Comparison of ENCODE assay signal across 8 mouse cellular contexts in genomic region chr5:146220879-146221714, GRCm38 (mm10). TPM values are rescaled to one million over a fixed set of nuclear protein-coding genes. Genes with fewer than 3 reads are reported as not detected.
DNase-seq lines count a peak whose midpoint lies in the region; ATAC-seq and TF ChIP-seq lines count a peak whose summit lies in the region.

Rnf6 (minus strand) TSS chr5:146221555.

- no peaks in the 10 kb centered on the region for H3K27me3 ChIP-seq in MEL (ENCODE audit: control insufficient read depth in 1 of 2, insufficient read depth in 2 of 2, low read length in 2 of 2)
- H3K27me3 ChIP-seq in cerebellum, adult 2 months (ENCODE audit: control insufficient read depth, insufficient read depth, low read length), result no peaks in the 10 kb centered on the region
- no peaks in the 10 kb centered on the region for H3K27me3 ChIP-seq in forebrain, postnatal 0 days (ENCODE audit: insufficient read depth, low read length)
- H3K27me3 ChIP-seq in lung, embryonic 15.5 days, result no peaks in the 10 kb centered on the region

- peak within 1 kb of the TSS; percentile 74 for H3K4me2 ChIP-seq in forebrain, postnatal 0 days (ENCODE audit: low read depth)
- peak within 1 kb of the TSS; percentile 63 for H3K4me2 ChIP-seq in lung, embryonic 15.5 days

- H3K79me2 ChIP-seq in MEL (ENCODE audit: control insufficient read depth, insufficient read depth, low read length, poor library complexity), result peaks cover 12% of the 10 kb centered on the region

- peak within 1 kb of the TSS; percentile 86 to 93 for H3K4me3 ChIP-seq in MEL (ENCODE audit: control insufficient read depth in 1 of 2, insufficient read depth in 1 of 2, low read depth in 2 of 2, low read length in 2 of 2)
- H3K4me3 ChIP-seq in cerebellum, adult 2 months (replicated peaks; ENCODE audit: insufficient read depth, low read depth, low read length), result peak within 1 kb of the TSS; percentile 72
- peak within 1 kb of the TSS; percentile 87 for H3K4me3 ChIP-seq in forebrain, postnatal 0 days (ENCODE audit: low read depth, low read length)
- H3K4me3 ChIP-seq in lung, embryonic 15.5 days, result peak within 1 kb of the TSS; percentile 85

- ATAC-seq in forebrain, postnatal 0 days, result peak; percentile 100
- ATAC-seq in lung, embryonic 15.5 days (ENCODE audit: borderline replicate concordance, extremely low read depth, low FRiP score, low TSS enrichment), result peak; percentile 100

- H3K9me3 ChIP-seq in MEL (replicated peaks; ENCODE audit: insufficient read depth, low read length), result no peaks in the 10 kb centered on the region
- no peaks in the 10 kb centered on the region for H3K9me3 ChIP-seq in forebrain, postnatal 0 days (ENCODE audit: low read length)
- no peaks in the 10 kb centered on the region for H3K9me3 ChIP-seq in lung, embryonic 15.5 days

- TF ChIP-seq EP300 in MEL (IDR thresholded peaks at IDR 0.05; ENCODE audit: low read depth in 1 of 2, low read length in 2 of 2), result peak; percentile 24 to 28; a peak in 2 of 4 replicates

- peak; percentile 100 for DNase-seq in MEL (ENCODE audit: low read depth, low spot score)
- peak; percentile 92 to 96 for DNase-seq in cerebellum, adult 2 months
- peak; percentile 94 for DNase-seq in forebrain, postnatal 0 days
- peak; percentile 94 for DNase-seq in heart, postnatal 4 days
- peak; percentile 91 to 96 for DNase-seq in layer of hippocampus, adult 8-10 months (ENCODE audit: low spot score in 2 of 2)
- DNase-seq in ovary, adult 18-20 months (ENCODE audit: low spot score), result peak; percentile 95
- DNase-seq in thymus, postnatal 0 days (ENCODE audit: low spot score), result peak; percentile 93

- peaks cover 26 to 29% of the 10 kb centered on the region in 2 experiments for H3K36me3 ChIP-seq in MEL (ENCODE audit: control insufficient read depth in 1 of 2, insufficient read depth in 2 of 2, low read length in 2 of 2)
- H3K36me3 ChIP-seq in forebrain, postnatal 0 days (ENCODE audit: insufficient read depth), result peaks cover 18% of the 10 kb centered on the region
- peaks cover 23% of the 10 kb centered on the region for H3K36me3 ChIP-seq in lung, embryonic 15.5 days

- TF ChIP-seq POLR2A in MEL (IDR thresholded peaks at IDR 0.05; ENCODE audit: control insufficient read depth in 1 of 2, insufficient read depth in 1 of 2, low read depth in 1 of 2, low read length in 2 of 2, poor library complexity in 1 of 2), result peak; percentile 61 to 85
- TF ChIP-seq POLR2A in cerebellum, adult 2 months (IDR thresholded peaks at IDR 0.05; ENCODE audit: borderline replicate concordance, insufficient read depth, low read length), result peak; percentile 78

- H3K27ac ChIP-seq in MEL (ENCODE audit: control insufficient read depth, low read depth, low read length), result peak within 1 kb of the TSS; percentile 99
- peak within 1 kb of the TSS; percentile 74 for H3K27ac ChIP-seq in cerebellum, adult 2 months (ENCODE audit: insufficient read depth, low read length)
- peak within 1 kb of the TSS; percentile 98 for H3K27ac ChIP-seq in forebrain, postnatal 0 days (ENCODE audit: low read depth, low read length)
- H3K27ac ChIP-seq in lung, embryonic 15.5 days, result peak within 1 kb of the TSS; percentile 99

- TF ChIP-seq CTCF in MEL (IDR thresholded peaks at IDR 0.05 in 2 of 3, conservative IDR thresholded peaks at IDR 0.05 in 1 of 3; ENCODE audit: control insufficient read depth in 1 of 3, insufficient read depth in 1 of 3, low read depth in 2 of 3, low read length in 3 of 3, poor library complexity in 1 of 3, severe bottlenecking in 1 of 3), result no peak; a peak in 1 of 6 replicates
- no peak for TF ChIP-seq CTCF in cerebellum, adult 2 months (IDR thresholded peaks at IDR 0.05; ENCODE audit: borderline replicate concordance, insufficient read depth, low read depth, low read length)
- TF ChIP-seq CTCF in forebrain, postnatal 0 days (IDR thresholded peaks at IDR 0.05; ENCODE audit: low read depth), result peak; percentile 56

- H3K9ac ChIP-seq in MEL (ENCODE audit: control insufficient read depth, low read depth, low read length, poor library complexity, severe bottlenecking), result peak within 1 kb of the TSS; percentile 96
- H3K9ac ChIP-seq in forebrain, postnatal 0 days, result peak within 1 kb of the TSS; percentile 97
- H3K9ac ChIP-seq in lung, embryonic 15.5 days, result peak within 1 kb of the TSS; percentile 85

- 1% methylated on average over 65 of the region's 67 CpGs for WGBS in cerebellum, adult 2 months
- WGBS in forebrain, postnatal 0 days, result 3% methylated on average over 67 of the region's 67 CpGs
- WGBS in lung, embryonic 15.5 days, result under 1% methylated on average over 63 of the region's 67 CpGs

- H3K4me1 ChIP-seq in MEL (ENCODE audit: control insufficient read depth in 1 of 2, insufficient read depth in 2 of 2, low read length in 2 of 2), result peaks cover 3 to 7% of the 10 kb centered on the region in 2 experiments; a peak in 3 of 4 replicates
- H3K4me1 ChIP-seq in cerebellum, adult 2 months (ENCODE audit: control insufficient read depth, insufficient read depth, low read length), result no peaks in the 10 kb centered on the region
- 0 out of 2 replicates have a peak, but pooled peaks cover 9% of the 10 kb centered on the region for H3K4me1 ChIP-seq in forebrain, postnatal 0 days (ENCODE audit: insufficient read depth)
- H3K4me1 ChIP-seq in lung, embryonic 15.5 days, result peaks cover 8% of the 10 kb centered on the region

- no peak; the same call in 1 of the 2 replicates for TF ChIP-seq RAD21 in MEL (IDR thresholded peaks at IDR 0.05; ENCODE audit: low read depth, low read length)

TF ChIP-seq in MEL, 35 proteins besides CTCF, POLR2A, EP300 and RAD21 (continues in another document):
- TF ChIP-seq POLR2AphosphoS5 (IDR thresholded peaks at IDR 0.05; ENCODE audit: borderline replicate concordance, low read depth, low read length), result no peak
- peak; percentile 77 for TF ChIP-seq MAX (IDR thresholded peaks at IDR 0.05; ENCODE audit: low read length)
- TF ChIP-seq GATA1 (IDR thresholded peaks at IDR 0.05; ENCODE audit: low read depth, low read length), result no peak; the same call in 1 of the 2 replicates
- no peak for TF ChIP-seq ZC3H11A (IDR thresholded peaks at IDR 0.05; ENCODE audit: low read depth, low read length)
- no peak for TF ChIP-seq MYB (IDR thresholded peaks at IDR 0.05; ENCODE audit: low read depth, low read length)
- TF ChIP-seq TBP (IDR thresholded peaks at IDR 0.05; ENCODE audit: low read depth, low read length), result peak; percentile 76
- 0 out of 2 replicates have a peak, but pooled peaks have one; percentile 23 for TF ChIP-seq ZKSCAN1 (IDR thresholded peaks at IDR 0.05; ENCODE audit: low read depth, low read length)
- 0 out of 2 replicates have a peak, but pooled peaks have one; percentile 11 for TF ChIP-seq MAFK (IDR thresholded peaks at IDR 0.05; ENCODE audit: borderline replicate concordance, low read depth, low read length)
- peak; percentile 68 for TF ChIP-seq NRF1 (IDR thresholded peaks at IDR 0.05; ENCODE audit: insufficient read depth, low read depth, low read length, poor library complexity, severe bottlenecking)
- TF ChIP-seq TCF12 (IDR thresholded peaks at IDR 0.05; ENCODE audit: low read depth, low read length), result peak; percentile 86
- no peak for TF ChIP-seq SMC3 (IDR thresholded peaks at IDR 0.05; ENCODE audit: low read depth, low read length)
- TF ChIP-seq USF2 (IDR thresholded peaks at IDR 0.05; ENCODE audit: borderline replicate concordance in 1 of 2, insufficient read depth in 1 of 2, low read depth in 1 of 2, low read length in 2 of 2), result no peak
- peak; percentile 93; the same call in 1 of the 2 replicates for TF ChIP-seq UBTF (IDR thresholded peaks at IDR 0.05; ENCODE audit: borderline replicate concordance, insufficient read depth, low read depth, low read length)
- peak; percentile 87 for TF ChIP-seq ZMIZ1 (IDR thresholded peaks at IDR 0.05; ENCODE audit: low read depth, low read length)
- TF ChIP-seq MAZ (IDR thresholded peaks at IDR 0.05; ENCODE audit: low read depth, low read length), result no peak; the same call in 1 of the 2 replicates
- TF ChIP-seq ZNF384 (IDR thresholded peaks at IDR 0.05; ENCODE audit: low read depth, low read length), result 0 out of 2 replicates have a peak, but pooled peaks have one; percentile 23
- peak; percentile 76 for TF ChIP-seq NELFE (IDR thresholded peaks at IDR 0.05; ENCODE audit: low read depth, low read length)
- peak; percentile 40; the same call in 1 of the 2 replicates for TF ChIP-seq RCOR1 (IDR thresholded peaks at IDR 0.05; ENCODE audit: low read depth, low read length)
- TF ChIP-seq CHD1 (IDR thresholded peaks at IDR 0.05; ENCODE audit: low read depth, low read length), result no peak
- no peak for TF ChIP-seq JUND (IDR thresholded peaks at IDR 0.05; ENCODE audit: low read depth, low read length)
- peak; percentile 68; the same call in 1 of the 2 replicates for TF ChIP-seq KAT2A (conservative IDR thresholded peaks at IDR 0.05; ENCODE audit: low read depth, low read length)
- peak; percentile 85 for TF ChIP-seq POLR2AphosphoS2 (IDR thresholded peaks at IDR 0.05; ENCODE audit: low read length)
- TF ChIP-seq ETS1 (IDR thresholded peaks at IDR 0.05; ENCODE audit: low read depth, low read length), result 0 out of 2 replicates have a peak, but pooled peaks have one; percentile 39
- TF ChIP-seq HCFC1 (IDR thresholded peaks at IDR 0.05; ENCODE audit: low read depth, low read length), result peak; percentile 86
- TF ChIP-seq ELF1 (IDR thresholded peaks at IDR 0.05; ENCODE audit: low read depth, low read length), result peak; percentile 86
- peak; percentile 51 for TF ChIP-seq CHD2 (IDR thresholded peaks at IDR 0.05; ENCODE audit: low read length)
- peak; percentile 75 for TF ChIP-seq MXI1 (IDR thresholded peaks at IDR 0.05; ENCODE audit: low read depth, low read length)
- no peak for TF ChIP-seq TAL1 (IDR thresholded peaks at IDR 0.05; ENCODE audit: low read length)
- no peak for TF ChIP-seq USF1 (IDR thresholded peaks at IDR 0.05; ENCODE audit: low read depth, low read length)
- peak; percentile 76 for TF ChIP-seq SIN3A (IDR thresholded peaks at IDR 0.05; ENCODE audit: low read length)

RNA-seq across cellular contexts. Expression of gene Rnf6, which starts in this region (rescaled TPM):
- 52.5 and 57.3 TPM in 2 replicates for total RNA-seq in MEL (2012; rRNA removed)
- 10 to 100 TPM; 44.9 to 70.1 TPM for polyA plus RNA-seq in MEL (2012; ENCODE audit: insufficient read depth in 1 of 2, insufficient read length in 2 of 2, low read depth in 1 of 2, low replicate concordance in 2 of 2, missing spikeins in 1 of 2)
- polyA plus RNA-seq in cerebellum, adult 2 months (2012; rRNA removed), result 67.0 and 68.4 TPM in 2 replicates
- 13.7 and 16.5 TPM in 2 replicates for total RNA-seq in forebrain, postnatal 0 days (2014; rRNA removed)
- polyA plus RNA-seq in forebrain, postnatal 0 days (2015; fragmentation: Nextera tagmentation; extraction: Ambion mirVana), result 16.6 and 22.1 TPM in 2 replicates
- total RNA-seq in heart, postnatal 4 days (2021), result 10 to 100 TPM; 44.4 to 48.0 TPM
- 10 to 100 TPM; 61.5 to 72.1 (median 64.0) TPM for total RNA-seq in layer of hippocampus, adult 8-10 months (2022)
- polyA plus RNA-seq in lung, embryonic 15.5 days (2015; fragmentation: Nextera tagmentation; extraction: Ambion mirVana), result 42.4 and 51.7 TPM in 2 replicates
- polyA plus RNA-seq in thymus, postnatal 0 days (2015; fragmentation: Nextera tagmentation; extraction: Ambion mirVana), result 61.1 and 63.3 TPM in 2 replicates

Comparison
In these comparisons a context has a peak if more than half of its experiments do, and no peak if none do; other contexts are left out.
1. Peak in every context shown above with its lines: DNase-seq, ATAC-seq, H3K4me3 ChIP-seq and H3K27ac ChIP-seq.